Mouse (Mus musculus) MN1 (cell line): ENCODE results near the gene Gad2.

Experiments
- DNase-seq: peaks from one replicate; pipeline ENCODE4 v3.0.0-alpha.2; 2016; ENCODE audit warnings: low spot score

Gad2 gene

DNA sequence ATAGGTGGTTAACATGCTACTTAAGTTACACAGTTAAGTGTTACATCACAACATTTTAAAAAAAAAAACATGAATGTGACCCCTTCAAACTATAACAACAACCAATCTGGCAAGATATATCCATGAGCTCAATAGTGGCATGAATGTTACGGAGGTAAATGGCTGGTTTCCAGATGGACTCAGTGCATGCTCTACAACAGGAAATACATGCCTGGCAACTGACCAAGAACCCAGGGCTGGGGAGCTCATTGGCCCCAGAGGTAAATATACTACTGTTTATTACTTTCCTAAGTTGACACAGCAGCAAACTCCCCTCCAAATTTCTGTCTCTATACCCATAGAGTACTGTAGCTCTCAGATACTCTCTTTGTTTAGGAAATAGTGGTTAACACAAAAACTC is 26.4 kb downstream of the Gad2 start:
- no peak for DNase-seq

GRCm38 (mm10) chr2:22651826-22652225 is 29.8 kb downstream of the Gad2 start:
- DNase-seq, result no peak

- no peak for DNase-seq
Observed at GRCm38 (mm10) chr2:22663731-22664130, 41.7 kb downstream of the Gad2 start.

DNA sequence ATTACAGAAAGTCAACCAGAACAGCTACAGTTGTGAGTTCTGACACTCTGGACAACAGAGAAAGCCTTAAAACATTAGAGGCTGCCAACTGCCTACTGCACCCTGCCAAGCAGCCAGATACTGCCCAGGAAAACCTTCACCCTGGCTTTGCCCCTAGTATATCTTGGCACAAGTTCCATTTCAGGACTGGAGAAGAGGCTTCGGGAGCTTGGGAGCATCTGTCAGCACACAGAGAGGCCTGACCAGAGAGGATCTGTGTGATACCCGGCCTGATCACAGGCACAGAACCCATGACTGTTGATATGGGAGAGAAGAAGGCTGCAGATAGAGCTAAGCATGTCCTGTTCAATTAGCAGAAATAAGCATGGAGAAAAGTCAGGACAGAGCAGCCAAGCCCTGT is 48.4 kb downstream of the Gad2 start:
- DNase-seq, result peak; percentile 87

- DNase-seq, result no peak
Observed at GRCm38 (mm10) chr2:22671348-22671747, 49.3 kb downstream of the Gad2 start.

- DNase-seq, result no peak
Observed at GRCm38 (mm10) chr2:22677066-22677465, 55.1 kb downstream of the Gad2 start.

DNA sequence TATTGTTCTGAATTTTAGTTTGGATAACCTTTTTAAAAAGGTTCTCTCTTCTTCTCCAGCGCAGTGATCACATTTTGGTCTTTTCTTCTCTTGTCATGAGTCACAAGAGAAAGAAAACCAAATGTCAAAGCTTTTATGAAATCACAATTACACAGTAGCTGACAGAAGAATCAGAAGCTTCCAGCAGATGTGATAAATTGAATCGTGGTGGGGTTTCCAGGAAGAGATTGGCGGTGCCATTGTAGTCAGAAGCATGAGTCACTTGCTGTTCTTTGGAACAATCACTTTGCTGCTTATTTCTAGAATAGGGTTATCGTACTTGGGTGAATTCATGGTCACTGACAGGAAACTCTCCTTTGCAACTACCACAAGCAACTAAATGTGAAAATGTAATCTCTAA is 57.9 kb downstream of the Gad2 start:
- no peak for DNase-seq

GRCm38 (mm10) chr2:22689969-22690368 is 68.0 kb downstream of the Gad2 start:
- no peak for DNase-seq

GRCm38 (mm10) chr2:22704780-22705727 is 83.0 kb downstream of the Gad2 start:
- DNase-seq, result peak; percentile 18

DNA sequence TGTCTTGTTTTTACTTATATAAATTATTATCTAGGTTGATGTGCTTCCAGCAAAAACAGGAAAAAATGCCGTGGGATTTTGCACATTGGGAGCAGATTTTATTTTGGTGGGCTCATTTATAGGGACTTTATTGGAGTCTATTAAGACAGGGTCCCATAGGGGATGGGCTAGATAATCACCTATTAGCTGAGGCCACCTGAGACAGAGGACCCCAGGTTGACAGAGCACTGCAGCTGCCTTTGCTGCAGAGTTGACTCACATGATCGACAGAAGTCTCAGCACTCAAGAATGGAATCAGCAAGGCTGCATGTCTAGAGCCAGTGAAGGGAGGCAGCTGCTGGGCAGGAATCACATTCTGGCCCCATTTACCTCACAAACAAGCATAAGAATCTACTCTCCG is 84.2 kb downstream of the Gad2 start:
- DNase-seq, result no peak

DNA sequence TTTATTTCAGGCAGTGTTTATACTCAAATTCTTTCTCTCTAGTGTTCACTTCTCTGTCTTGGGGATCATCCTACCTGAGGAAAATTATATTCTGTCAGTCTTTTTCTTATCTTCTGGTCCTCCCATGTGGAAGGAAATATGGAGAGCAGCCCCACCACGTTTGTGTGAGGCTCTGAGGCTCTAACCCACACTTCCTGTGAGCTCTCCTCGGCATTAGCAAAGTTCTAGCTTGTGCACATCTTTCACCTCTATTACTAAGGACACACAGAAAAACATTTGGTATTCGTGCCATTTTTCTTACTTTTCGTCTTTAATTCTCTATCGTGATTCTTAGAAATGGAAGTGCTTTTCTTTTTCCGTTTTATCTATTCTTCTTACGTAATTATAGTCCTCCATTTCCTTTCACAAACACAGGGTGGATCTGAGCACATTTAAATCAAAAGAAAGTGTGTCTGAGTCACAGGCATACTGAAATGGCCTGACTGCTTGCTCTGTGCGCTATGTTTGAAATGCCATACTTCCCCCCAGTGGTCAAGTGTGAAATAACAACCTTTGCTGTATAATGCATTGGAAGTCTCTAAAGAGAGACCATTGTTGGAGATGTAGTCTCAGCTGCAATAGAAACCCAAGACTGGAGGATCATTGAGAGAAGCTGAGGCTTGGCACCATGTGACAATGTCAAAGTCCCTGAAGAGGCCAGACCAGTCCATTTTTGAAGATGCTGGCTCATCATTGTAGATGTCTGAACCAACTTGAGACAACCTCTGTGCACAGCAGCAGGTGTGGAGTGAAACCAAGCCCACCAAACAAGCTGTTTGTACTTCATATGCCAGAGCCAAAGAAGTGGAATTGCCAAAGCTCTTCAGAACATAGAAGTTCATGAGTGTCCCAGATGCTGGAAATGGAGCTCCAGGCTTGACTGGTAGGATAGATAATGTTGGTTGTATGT is 99.8 kb downstream of the Gad2 start:
- DNase-seq, result peak; percentile 85

DNA sequence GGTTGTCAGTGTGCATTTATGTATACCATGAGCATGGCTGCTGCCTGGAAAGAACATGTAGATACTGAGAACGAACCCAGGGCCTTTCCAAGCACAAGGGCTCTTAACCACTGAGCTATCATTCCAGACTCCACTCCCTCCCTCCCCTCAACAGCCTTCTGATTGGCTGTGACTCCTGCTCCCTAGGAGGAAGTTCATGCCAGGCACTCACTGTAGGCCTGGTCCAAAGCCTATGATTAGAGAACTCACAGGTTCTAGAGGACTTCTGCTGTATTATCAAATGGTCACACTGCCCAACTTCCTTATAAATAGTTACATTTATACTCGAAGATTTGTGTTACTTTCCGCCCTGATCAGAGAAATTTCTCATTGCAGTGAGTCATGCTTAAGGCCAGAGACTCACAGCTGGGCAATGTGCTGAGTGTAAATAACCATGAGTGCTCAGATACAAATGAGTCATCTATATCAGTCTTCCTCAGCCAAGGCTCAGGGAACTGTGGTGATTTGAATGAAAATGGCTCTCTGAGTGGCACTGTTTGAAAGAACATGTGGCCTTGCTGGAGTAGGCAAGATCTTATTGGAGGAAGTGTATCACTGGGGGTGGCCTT is 102.0 kb downstream of the Gad2 start:
- DNase-seq, result peak; percentile 53

DNA sequence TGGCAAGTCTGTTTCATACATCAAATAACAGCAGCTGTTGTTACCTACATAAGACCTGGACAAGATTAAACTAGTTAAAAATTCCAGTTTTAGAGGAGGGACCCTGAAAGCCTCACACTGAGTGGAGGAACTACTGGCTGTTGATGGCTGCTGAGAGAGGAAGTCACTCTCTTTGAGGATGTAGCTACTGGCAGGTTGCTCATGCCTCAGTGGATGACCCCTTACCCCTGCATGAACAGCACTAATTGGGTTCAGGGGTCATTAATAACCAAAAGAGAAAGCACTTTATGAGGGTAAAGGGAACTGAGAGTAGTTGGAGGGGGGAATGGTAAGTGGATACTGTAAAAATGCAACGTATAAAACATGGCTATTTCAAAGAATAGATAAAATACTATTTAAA is 105.1 kb downstream of the Gad2 start:
- DNase-seq, result no peak

DNA sequence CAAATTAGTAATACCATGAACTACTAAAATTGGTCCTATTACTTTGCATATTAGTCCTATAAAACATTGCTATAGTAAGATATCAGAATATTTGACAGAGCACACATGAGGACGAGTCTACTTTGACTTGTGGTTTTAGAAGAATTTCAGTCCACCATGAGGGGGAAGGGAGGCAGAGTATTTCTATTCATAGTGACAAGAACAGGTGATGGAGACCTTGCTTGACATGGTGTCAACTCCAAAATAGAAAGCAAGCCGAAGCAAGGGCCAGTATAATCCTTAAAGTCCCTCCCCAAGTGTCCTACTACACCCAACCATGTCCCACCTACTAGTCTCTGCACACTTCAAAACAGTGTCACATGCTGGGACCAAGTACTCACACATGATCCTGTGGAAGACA is 114.1 kb downstream of the Gad2 start:
- DNase-seq, result no peak

DNA sequence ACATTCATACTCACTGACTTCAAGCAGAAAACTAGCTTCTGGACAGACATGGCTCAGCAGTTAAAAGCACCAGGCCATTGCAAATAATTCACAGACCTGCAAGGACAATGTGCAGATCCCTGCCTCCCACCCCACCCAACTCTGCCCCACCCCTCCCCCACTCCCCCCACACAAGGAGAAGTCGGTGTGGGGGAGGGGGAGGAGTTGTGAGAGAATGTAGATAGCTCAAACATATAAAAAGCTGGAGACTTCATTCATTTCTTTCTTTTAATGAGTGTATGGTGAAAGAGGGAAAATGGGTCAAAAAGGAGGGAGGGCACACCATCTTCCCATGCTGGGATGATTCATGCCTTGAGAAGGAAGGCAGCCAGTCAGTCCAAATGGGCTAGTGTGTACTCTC is 117.4 kb downstream of the Gad2 start:
- DNase-seq, result peak; percentile 54

DNA sequence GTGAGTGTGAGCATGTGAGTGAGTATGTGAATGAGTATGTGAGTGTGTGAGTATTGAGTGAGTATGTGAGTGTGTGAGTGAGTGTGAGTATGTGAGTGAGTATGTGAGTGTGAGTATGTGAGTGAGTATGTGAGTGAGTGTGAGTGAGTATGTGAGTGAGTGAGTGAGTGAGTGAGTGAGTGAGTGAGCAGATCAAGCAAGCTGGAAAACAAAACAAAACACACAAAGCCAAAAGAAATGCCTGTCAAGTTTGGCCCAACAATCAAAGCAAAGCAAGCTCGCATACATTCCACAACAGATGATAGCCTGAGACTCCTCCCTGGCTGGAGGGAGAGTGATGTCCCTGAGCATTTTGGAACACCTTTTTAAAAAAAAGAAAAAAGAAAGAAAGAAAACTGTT is 118.4 kb downstream of the Gad2 start:
- DNase-seq, result no peak

- DNase-seq, result no peak
Observed at GRCm38 (mm10) chr2:22741222-22741621, 119.2 kb downstream of the Gad2 start.
